Mouse (Mus musculus) heart, adult 2 months (tissue): Measurements from ENCODE around the gene Sh3bgr.

ENCODE experiments used
- CTCF ChIP-seq: fragments of 200-600 bp; IDR thresholded peaks from 2 replicates; pipeline ENCODE4 v1.8.1; 2022; ENCODE audit warnings: antibody characterized with exemption, mild to moderate bottlenecking, moderate library complexity
- EP300 ChIP-seq: fragments of 200-500 bp; IDR thresholded peaks from 2 replicates; pipeline ENCODE4 v1.6.1; 2011; ENCODE audit warnings: low read depth, low read length, control low read depth; ENCODE audit not compliant: insufficient read depth
- POLR2A ChIP-seq: fragments of 200-500 bp; IDR thresholded peaks from 2 replicates; pipeline ENCODE4 v1.6.1; 2011; ENCODE audit warnings: mild to moderate bottlenecking, low read depth, low read length, control low read depth; ENCODE audit not compliant: insufficient read depth

DNA sequence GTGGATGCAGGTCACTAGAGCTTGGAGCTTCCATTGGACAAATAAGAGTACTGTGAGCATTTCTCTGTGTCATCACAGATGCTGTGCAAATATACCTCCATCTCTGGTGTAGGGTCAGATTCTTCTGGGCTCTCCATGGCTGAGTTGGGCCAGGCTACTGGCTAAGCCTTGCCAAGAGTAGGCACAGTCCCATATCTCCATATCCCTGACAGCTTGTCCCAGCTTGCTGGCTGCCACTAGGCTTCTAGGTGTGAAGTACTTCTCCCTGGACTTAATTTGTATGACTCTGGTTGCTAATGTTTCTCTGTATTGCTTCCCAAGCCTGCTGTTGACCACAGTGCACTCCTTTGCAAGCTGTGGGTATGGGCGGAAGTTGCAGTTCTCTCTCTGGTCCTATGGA lies 51.9 kb downstream of the Sh3bgr start:
- TF ChIP-seq POLR2A (no peak), CTCF (no peak), EP300 (no peak)
